Mouse (Mus musculus) liver, embryonic 14.5 days (tissue): ENCODE results near the gene Gtf2h4. TPM values are rescaled to one million over a fixed set of nuclear protein-coding genes. Genes with fewer than 3 reads are reported as not detected.
A peak's percentile ranks its signal among the peaks of the same experiment; 100 is the strongest.

Source experiments
- ATAC-seq: fragments of 200-750 bp; cut with Nextera tagmentation; 2 replicates; pipeline ENCODE4 v1.8.0; 2017; ENCODE audit warnings: moderate number of reproducible peaks, mild to moderate bottlenecking, moderate library complexity; ENCODE audit not compliant: insufficient read depth
- DNase-seq, 3 experiments: peaks; one replicate each; pipeline ENCODE4 v3.0.0-alpha.2; 2012 to 2013; ENCODE audit warnings: low read depth in 3 of 3, low spot score in 3 of 3
- H3K27ac ChIP-seq: fragments of 300-500 bp; sonication (generic); 2 replicates; pipeline ENCODE4 v1.5.1; 2014; ENCODE audit warnings: moderate library complexity, mild to moderate bottlenecking, control low read depth, inconsistent platforms
- H3K27me3 ChIP-seq: fragments of 300-500 bp; sonication (generic); 2 replicates; pipeline ENCODE4 v1.6.1; 2014; ENCODE audit warnings: mild to moderate bottlenecking, low read length, moderate library complexity; ENCODE audit not compliant: control insufficient read depth, insufficient read depth
- H3K36me3 ChIP-seq: fragments of 300-500 bp; sonication (generic); replicated peaks from 2 replicates; pipeline ENCODE4 v1.6.1; 2014; ENCODE audit warnings: low read depth; ENCODE audit not compliant: control insufficient read depth, insufficient read depth
- H3K4me1 ChIP-seq, 2 experiments: fragments of 200-500 bp in 1 of 2; fragments of 300-500 bp in 1 of 2; sonication (generic) in 1 of 2; replicated peaks; 2 replicates each; pipeline ENCODE4 v1.6.1; 2012 to 2014; ENCODE audit warnings: antibody characterized with exemption in 1 of 2, inconsistent platforms in 1 of 2, low read length in 1 of 2; ENCODE audit not compliant: control insufficient read depth in 2 of 2, insufficient read depth in 2 of 2
- H3K4me2 ChIP-seq: fragments of 300-500 bp; sonication (generic); 2 replicates; pipeline ENCODE4 v1.6.1; 2014; ENCODE audit warnings: low read depth, mild to moderate bottlenecking, control low read depth, moderate library complexity
- H3K4me3 ChIP-seq, 2 experiments: fragments of 200-500 bp in 1 of 2; fragments of 300-500 bp in 1 of 2; sonication (generic) in 1 of 2; 2 replicates each; pipeline ENCODE4 v1.5.1; 2012 to 2014; ENCODE audit warnings: low read depth in 2 of 2, low read length in 2 of 2, mild to moderate bottlenecking in 2 of 2, control low read depth in 1 of 2, inconsistent platforms in 1 of 2, moderate library complexity in 1 of 2; ENCODE audit not compliant: insufficient read depth in 1 of 2
- H3K9ac ChIP-seq: fragments of 300-500 bp; sonication (generic); replicated peaks from 2 replicates; pipeline ENCODE4 v1.6.1; 2014; ENCODE audit warnings: mild to moderate bottlenecking, control low read depth, moderate library complexity
- H3K9me3 ChIP-seq: fragments of 300-500 bp; sonication (generic); 2 replicates; pipeline ENCODE4 v1.6.1; 2016; ENCODE audit warnings: low read length, mixed read lengths; ENCODE audit not compliant: control insufficient read depth
- CTCF ChIP-seq: IDR thresholded peaks from 2 replicates; pipeline ENCODE4 v1.5.1; 2016; ENCODE audit warnings: antibody characterized with exemption, low read depth, control low read depth
- EP300 ChIP-seq: IDR thresholded peaks from 2 replicates; pipeline ENCODE4 v1.6.1; 2016; ENCODE audit warnings: antibody characterized with exemption, low read depth
- WGBS: fragments of 180-500 bp; shearing (Covaris S2); extraction: QIAGEN DNeasy Blood & Tissue Kit; methylation state at CpG from one replicate; pipeline ENCODE4 v1.1.7; 2014; ENCODE audit not compliant: insufficient replicate concordance; 5-methylcytosine and 5-hydroxymethylcytosine counted together
- polyA plus RNA-seq, 2 experiments: library from polyadenylated mRNA; depleted of rRNA in 1 of 2; stranded (reverse) in 1 of 2; unstranded in 1 of 2; fragments of >200 nt; fragmentation: Nextera tagmentation in 1 of 2; extraction: Ambion mirVana in 1 of 2; gene quantifications; 2 replicates each; pipeline versions ENCODE4 v1.2.1 to v1.2.3; 2012 to 2014

Gtf2h4 gene
- polyA plus RNA-seq, 2 experiments, result 18.0 to 23.1 TPM

DNA sequence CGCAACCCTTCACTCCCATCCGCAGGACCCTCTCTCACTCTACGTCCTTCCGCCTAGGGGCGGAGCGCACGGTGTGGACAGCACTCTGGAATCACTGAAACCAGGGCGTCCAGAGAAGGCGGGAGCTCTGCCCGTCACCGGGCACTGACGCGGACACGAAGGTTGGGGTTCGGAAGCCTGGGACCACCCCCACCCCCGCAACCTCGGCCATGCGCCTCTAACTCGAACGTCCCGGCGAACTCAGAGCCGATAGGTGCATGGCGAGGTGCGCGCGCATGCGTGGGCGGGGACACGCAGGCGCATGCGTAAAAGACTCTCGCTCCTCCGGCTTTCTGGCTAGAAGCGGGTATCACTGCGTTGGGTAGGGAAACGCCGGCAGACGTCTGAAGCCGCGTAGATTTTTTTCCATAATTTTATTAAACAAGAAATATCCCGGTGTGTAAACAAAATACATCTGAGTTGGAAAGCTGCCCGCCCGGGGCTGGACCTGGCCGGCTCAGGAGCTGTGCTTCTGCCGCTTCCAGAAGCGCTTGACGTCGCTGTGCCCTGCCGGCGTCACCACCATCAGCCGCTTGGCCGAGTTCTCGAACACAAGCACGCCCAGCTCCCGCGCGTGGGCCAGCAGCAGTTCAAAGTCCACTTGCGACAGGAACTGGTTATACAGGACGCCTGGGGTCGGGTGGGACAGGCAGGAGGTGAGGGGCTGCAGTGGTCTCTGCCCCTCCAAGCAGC, 6.0 kb downstream of the Gtf2h4 start, which contains the start of gene Vars2:
TSS of gene Vars2 (minus strand) at position 259 of the 732 bp plus-strand sequence.
- peak within 1 kb of the TSS; percentile 52 for H3K9ac ChIP-seq
- peak within 1 kb of the TSS; percentile 16 for H3K27ac ChIP-seq
- H3K4me3 ChIP-seq, result peak within 1 kb of the TSS; percentile 62 to 74
- no peaks in the 10 kb centered on the region for H3K27me3 ChIP-seq
- no peaks in the 10 kb centered on the region for H3K36me3 ChIP-seq
- H3K4me2 ChIP-seq, result peak within 1 kb of the TSS; percentile 93
- DNase-seq, result peak; percentile 83 to 87 (median 84)
- no peaks in the 10 kb centered on the region for H3K9me3 ChIP-seq
- TF ChIP-seq CTCF (0 out of 2 replicates have a peak, but pooled peaks have one; percentile 25), EP300 (no peak)
- peaks cover 3 to 8% of the 10 kb centered on the region in 2 experiments; a peak in 3 of 4 replicates for H3K4me1 ChIP-seq
- WGBS, result under 1% methylated on average over 61 of the region's 61 CpGs
- peak; percentile 86 for ATAC-seq

- peaks cover 3 to 6% of the 10 kb centered on the region in 2 experiments; a peak in 3 of 4 replicates for H3K4me1 ChIP-seq
- H3K27me3 ChIP-seq, result no peaks in the 10 kb centered on the region
- no peak for TF ChIP-seq CTCF
- no peak for TF ChIP-seq EP300
- no peak for DNase-seq
- peak overlapping the region; percentile 52 for H3K9ac ChIP-seq
- H3K36me3 ChIP-seq, result no peaks in the 10 kb centered on the region
- peak overlapping the region; percentile 16 for H3K27ac ChIP-seq
- H3K4me2 ChIP-seq, result peak overlapping the region; percentile 93
- H3K9me3 ChIP-seq, result no peaks in the 10 kb centered on the region
- peak; percentile 24; the same call in 1 of the 2 replicates for ATAC-seq
- peak overlapping the region; percentile 62 to 74 for H3K4me3 ChIP-seq
- 5% methylated on average over 13 of the region's 13 CpGs for WGBS
These were observed 6.7 kb downstream of the Gtf2h4 start for GRCm38 (mm10) chr17:35666851-35667256.

- WGBS, result 75% methylated on average over 17 of the region's 17 CpGs
- peaks cover 3 to 6% of the 10 kb centered on the region in 2 experiments; a peak in 3 of 4 replicates for H3K4me1 ChIP-seq
- H3K9me3 ChIP-seq, result no peaks in the 10 kb centered on the region
- ATAC-seq, result no peak
- H3K27ac ChIP-seq, result no peak overlapping the region
- TF ChIP-seq CTCF (peak; percentile 66), EP300 (no peak)
- no peaks in the 10 kb centered on the region for H3K27me3 ChIP-seq
- peak in 1 of 3 experiments; percentile 19 for DNase-seq
- no peak overlapping the region for H3K4me3 ChIP-seq
- no peak overlapping the region for H3K9ac ChIP-seq
- H3K4me2 ChIP-seq, result peak overlapping the region; percentile 93
- H3K36me3 ChIP-seq, result no peaks in the 10 kb centered on the region
These were observed 7.5 kb downstream of the Gtf2h4 start for GRCm38 (mm10) chr17:35665957-35666515.

DNA sequence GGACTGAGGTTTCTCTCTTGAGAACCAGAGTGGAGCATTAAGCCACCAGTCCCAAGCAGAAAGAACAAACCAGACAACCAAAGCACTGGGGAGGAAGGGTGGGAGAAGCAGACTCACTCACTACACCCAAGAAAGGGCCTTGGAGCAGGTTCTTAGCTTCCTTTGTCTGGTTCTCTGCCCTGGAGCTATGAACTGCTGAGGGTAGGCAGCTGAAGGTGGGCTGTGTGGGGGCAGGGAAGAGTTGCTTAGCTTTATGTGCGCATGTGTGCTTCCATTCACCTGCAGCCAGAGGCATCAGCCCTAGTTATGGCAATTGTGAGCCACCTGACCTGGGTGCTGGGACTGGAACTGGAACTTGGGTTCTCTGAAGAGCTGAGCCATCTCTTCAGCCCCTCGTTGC, 20.5 kb downstream of the Gtf2h4 start:
- ATAC-seq, result no peak
- Histone ChIP-seq H3K4me2 (no peak overlapping the region), H3K27ac (no peak overlapping the region)

GRCm38 (mm10) chr17:35649429-35649828, 24.1 kb downstream of the Gtf2h4 start:
- Histone ChIP-seq H3K27me3 (no peaks in the 10 kb centered on the region), H3K9me3 (no peaks in the 10 kb centered on the region), H3K36me3 (no peaks in the 10 kb centered on the region), H3K4me1 (no peaks in the 10 kb centered on the region), H3K27ac (no peak overlapping the region), H3K4me2 (no peak overlapping the region), H3K9ac (no peak overlapping the region), H3K4me3 (no peak overlapping the region)
- DNase-seq (no peak), ATAC-seq (no peak)
- 54% methylated on average over 2 of the region's 2 CpGs for WGBS
- TF ChIP-seq EP300, result no peak
- no peak for TF ChIP-seq CTCF

More for the DNA sequence above, 20.5 kb downstream of the Gtf2h4 start:
- Histone ChIP-seq H3K27me3 (no peaks in the 10 kb centered on the region), H3K36me3 (no peaks in the 10 kb centered on the region; the same call in 1 of the 2 replicates), H3K9ac (no peak overlapping the region), H3K4me1 (no peaks in the 10 kb centered on the region), H3K4me3 (no peak overlapping the region), H3K9me3 (no peaks in the 10 kb centered on the region)
- WGBS, result 51% methylated on average over 2 of the region's 2 CpGs
- TF ChIP-seq CTCF (no peak), EP300 (no peak)
- no peak for DNase-seq
